Mouse (Mus musculus) E14TG2a.4 (cell line): ENCODE measurements around the gene Zfp644.

ENCODE experiments used
- CTCF ChIP-seq: conservative IDR thresholded peaks from 2 replicates; pipeline ENCODE4 v1.5.1; 2014; ENCODE audit warnings: low read length
- NANOG ChIP-seq: IDR thresholded peaks from 2 replicates; pipeline ENCODE4 v1.6.1; 2014; ENCODE audit warnings: borderline replicate concordance, low read length, mixed read lengths
- POU5F1 ChIP-seq: IDR thresholded peaks from 2 replicates; pipeline ENCODE4 v1.6.1; 2014; ENCODE audit warnings: low read length, borderline replicate concordance

DNA sequence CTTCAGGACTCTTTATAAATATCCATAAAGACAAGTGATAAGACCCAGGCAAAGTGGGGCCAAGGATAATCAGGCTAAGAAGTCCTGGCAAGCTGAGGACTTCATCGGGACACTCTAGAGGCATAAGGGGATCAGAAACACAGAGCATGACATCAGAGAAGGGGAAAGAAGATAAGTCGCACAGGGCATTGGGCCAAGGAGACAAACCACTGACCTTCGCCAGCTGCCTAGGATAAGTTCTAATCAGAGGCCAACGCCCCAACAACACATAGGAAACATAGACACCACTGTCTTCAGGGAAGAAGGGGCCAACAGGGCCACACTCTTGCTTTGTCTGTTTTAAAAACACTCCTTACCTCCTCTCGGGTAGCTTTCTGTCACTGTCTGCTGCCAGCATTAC is 8.1 kb upstream of the Zfp644 start:
- TF ChIP-seq CTCF: no peak
- TF ChIP-seq POU5F1: no peak
- TF ChIP-seq NANOG: no peak
